Mouse (Mus musculus) B cell, adult (primary cell): Measurements from ENCODE around the gene Dlgap4. TPM values are rescaled to one million over a fixed set of nuclear protein-coding genes. Genes with fewer than 3 reads are reported as not detected.

ENCODE experiments used
- total RNA-seq: library from RNA; stranded (reverse); gene quantifications from 4 replicates; pipeline ENCODE4 v1.2.4, GENCODE M21; 2023; ENCODE audit not compliant: inconsistent age

The Dlgap4 gene
- total RNA-seq, result 68.5 to 84.9 TPM (median 74.6 TPM) in 4 replicates

DNA sequence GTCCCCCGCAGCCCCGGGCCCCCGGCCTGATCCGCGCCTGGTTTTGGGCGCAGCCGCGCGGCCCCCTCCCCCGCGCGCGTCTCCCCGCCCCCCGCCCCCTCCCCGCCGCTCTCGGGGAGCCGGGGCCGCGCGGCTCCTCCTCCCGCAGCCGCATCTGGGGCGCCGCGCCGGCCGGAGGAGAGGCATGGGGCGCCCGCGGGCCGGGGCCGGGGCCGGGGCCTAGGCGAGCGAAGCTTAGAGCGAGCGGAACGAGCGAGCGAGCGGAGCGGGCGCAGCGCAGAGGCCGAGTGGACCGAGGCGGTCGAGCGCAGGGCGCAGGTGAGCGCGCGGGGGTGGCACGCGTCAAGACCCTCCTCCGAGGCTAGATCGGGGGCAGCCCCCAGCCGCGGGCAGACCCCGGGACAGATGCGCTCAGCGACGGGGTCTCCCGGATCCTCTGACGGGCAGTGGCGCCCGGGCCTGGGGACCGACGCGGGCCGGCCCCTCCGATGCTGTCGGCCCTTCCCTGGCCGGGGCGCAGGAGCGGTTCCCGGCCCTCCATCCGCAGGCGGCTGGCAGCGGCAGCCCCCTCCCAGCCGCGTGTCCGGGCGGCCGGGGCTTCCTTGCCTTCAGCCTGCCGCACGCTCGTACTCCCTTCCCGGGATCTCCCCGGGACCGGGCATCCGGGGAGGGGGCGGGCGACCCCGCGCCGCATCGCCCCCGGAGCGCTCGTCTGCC lies at the start of gene Dlgap4:
Gene Dlgap4, plus strand, starts transcription at position 165 of the 717 bp plus-strand sequence.

DNA sequence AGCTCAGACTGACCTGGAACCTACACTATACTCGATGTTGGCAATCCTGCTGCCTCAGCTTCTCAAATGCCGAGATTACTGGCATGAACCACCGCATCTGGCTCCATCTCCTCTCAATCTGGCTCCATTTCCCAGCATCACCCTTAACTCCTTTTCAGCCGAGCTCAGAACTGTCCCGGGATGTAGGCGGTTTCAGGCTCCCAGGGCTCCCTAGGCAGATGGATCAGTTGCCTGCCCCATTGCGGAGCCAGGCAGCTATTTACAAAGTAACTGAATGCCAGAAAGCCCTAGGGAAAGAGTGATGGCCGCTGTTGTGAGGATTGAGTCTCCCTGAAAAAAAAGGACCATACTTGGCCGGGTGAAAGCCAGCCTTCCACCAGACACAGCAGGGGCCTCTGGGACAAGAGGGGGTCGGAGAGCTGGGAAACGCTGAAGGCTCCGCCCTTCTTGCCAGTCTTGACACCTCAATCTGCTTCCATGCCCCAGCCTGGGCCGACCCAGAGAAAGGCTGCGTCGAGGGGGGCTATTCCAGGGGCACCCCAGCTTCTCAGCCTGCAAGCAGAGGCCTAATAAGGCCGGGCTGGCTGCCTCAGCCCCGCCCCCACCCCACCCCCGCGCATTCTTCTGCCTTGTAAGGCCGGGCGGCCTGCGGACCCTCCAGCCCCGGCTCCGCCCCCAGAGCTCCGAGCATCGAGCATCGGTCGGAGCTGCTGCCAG lies 161.4 kb downstream of the Dlgap4 start, which contains the start of gene Myl9:
Gene Myl9, plus strand, starts transcription at position 683 of the 717 bp plus-strand sequence.

Other genes starting within 250 kb of the Dlgap4 start
- gene Epb41l1, start 192.8 kb upstream of the Dlgap4 start, total RNA-seq, result 0.22 to 0.51 TPM (median 0.24 TPM) in 3 of 4 replicates, not detected in the other
- 29.9 to 37.4 TPM (median 32.7 TPM) in 4 replicates for gene Aar2, start 66.1 kb upstream of the Dlgap4 start, total RNA-seq
- gene Myl9, start 161.7 kb downstream of the Dlgap4 start, total RNA-seq, result 0.94 to 2.8 TPM (median 1.4 TPM) in 4 replicates
- 116 to 125 TPM (median 123 TPM) in 4 replicates for gene Tgif2, start 226.3 kb downstream of the Dlgap4 start, total RNA-seq
- 2.3 to 4.3 TPM (median 4.0 TPM) in 4 replicates for gene 4930518I15Rik, start 244.2 kb downstream of the Dlgap4 start, total RNA-seq
- gene Rab5if, start 249.4 kb downstream of the Dlgap4 start, total RNA-seq, result 54.6 to 58.5 TPM (median 57.2 TPM) in 4 replicates